Mouse (Mus musculus) heart, adult 8-10 months (tissue): ENCODE data around the gene Atp6v1c2. TPM values are rescaled to one million over a fixed set of nuclear protein-coding genes. Genes with fewer than 3 reads are reported as not detected.

Source experiments
- DNase-seq: peaks from one replicate; pipeline ENCODE4 v3.0.0; 2022; ENCODE audit warnings: low spot score
- total RNA-seq, 4 experiments: library from RNA; stranded (reverse); gene quantifications; 2 replicates each; pipeline ENCODE4 v1.2.4; 2022

The Atp6v1c2 gene
- total RNA-seq, result under 1 TPM in 1 of 4 experiments, not detected in 3; 0.29 TPM

DNA sequence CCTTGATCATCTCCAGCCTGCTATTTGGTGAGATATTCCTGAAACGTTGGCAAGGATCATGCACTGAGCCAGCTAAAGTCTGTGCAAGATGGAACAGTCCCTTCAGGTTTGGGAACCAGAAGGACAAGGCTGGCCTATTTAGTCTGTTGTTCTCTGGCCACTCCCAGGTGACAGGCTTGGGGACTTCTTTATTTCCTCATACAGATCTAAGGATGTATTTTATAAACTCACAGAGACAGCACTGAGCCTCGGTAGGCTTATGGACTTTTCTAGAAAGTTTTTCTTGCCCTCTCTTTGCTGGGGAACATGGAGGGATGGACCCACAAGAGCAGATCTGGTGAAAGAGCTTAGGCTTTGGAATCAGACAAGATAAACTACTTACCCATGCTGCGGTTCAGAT lies at the start of gene Atp6v1c2:
Atp6v1c2 (minus strand) TSS at position 101 of the 400 bp plus-strand sequence.
- DNase-seq, result no peak

DNA sequence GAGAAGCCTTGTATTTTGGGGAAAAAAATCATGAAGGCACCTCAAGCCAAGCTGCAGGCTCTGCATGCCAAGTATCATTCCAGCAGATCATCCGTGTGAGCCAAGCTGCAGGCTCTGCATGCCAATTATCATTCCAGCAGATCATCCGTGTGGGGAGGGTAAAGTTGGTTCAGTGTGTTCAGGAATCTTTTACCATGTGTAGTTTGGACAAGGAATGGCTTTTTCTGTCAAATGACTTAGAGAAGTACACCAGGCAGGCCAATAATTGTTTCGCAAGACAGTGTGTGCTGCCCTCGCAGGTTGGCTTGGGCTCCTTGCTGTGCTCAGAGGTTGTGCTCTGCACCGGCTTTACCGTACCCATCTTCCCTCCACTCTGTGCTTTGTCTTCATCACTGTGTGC lies 47.4 kb upstream of the Atp6v1c2 start:
- no peak for DNase-seq

DNA sequence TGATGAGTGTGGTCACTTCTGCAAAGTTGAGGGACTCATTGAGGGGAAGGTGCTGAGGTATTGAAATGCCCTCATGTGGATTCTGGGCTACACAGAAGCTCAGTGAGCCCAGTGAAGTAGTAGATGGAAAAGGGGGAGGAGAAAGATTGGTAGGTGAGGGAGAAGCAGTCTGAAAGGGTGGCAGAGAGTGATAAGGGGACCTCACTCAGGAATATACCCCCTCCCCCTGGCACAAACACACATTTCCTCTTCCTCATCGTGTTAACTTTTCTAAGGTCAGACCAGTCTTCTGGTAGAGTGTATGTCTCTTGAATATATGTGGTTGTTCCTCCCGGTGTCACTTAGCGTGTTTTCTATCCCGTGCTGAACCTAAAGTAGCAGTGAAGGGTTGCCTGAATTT lies 46.1 kb upstream of the Atp6v1c2 start:
- no peak for DNase-seq

DNA sequence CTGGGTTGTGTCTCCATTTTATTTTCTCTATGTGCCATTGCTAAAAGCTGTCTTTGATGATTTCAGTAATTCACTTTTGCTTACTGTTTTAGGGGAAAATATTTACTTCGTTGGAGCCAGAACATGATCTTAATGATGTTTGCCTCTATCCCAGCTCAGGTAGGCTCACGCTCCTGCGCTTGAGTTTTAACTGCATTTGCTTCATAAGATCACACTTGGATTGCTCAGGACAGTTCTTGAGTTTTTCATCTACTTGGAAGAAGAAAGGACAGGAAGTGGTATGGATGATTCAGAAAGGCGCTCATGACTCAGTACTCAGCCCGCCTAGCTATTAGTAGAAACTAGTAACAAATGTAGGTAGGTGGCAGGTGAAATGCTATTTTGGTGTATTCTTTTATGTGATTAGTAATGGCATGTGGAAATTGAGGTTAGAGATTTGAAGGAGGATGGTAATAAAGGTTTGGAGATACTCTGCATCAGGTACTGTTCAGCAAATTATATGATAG lies 44.4 kb upstream of the Atp6v1c2 start:
- DNase-seq, result no peak

DNA sequence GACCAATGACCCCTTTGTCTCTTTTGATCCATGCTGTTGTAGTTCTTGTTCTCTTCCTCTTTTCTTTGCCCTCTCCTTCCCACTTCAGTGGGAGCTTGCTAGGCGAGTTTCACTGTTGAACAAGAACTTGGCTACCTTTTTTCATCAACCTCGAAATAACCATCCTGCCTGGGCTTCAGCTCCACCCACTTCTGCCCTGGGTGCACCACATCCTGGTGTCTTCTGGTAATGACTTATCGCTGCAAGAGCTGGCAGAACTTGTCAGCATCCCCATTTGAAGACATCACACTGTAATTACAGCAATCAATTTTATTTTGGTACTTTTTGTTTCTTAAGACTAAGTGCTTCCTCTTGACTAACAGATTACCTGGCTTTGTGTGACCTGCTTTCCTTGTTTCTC lies 43.5 kb upstream of the Atp6v1c2 start:
- DNase-seq, result no peak

DNA sequence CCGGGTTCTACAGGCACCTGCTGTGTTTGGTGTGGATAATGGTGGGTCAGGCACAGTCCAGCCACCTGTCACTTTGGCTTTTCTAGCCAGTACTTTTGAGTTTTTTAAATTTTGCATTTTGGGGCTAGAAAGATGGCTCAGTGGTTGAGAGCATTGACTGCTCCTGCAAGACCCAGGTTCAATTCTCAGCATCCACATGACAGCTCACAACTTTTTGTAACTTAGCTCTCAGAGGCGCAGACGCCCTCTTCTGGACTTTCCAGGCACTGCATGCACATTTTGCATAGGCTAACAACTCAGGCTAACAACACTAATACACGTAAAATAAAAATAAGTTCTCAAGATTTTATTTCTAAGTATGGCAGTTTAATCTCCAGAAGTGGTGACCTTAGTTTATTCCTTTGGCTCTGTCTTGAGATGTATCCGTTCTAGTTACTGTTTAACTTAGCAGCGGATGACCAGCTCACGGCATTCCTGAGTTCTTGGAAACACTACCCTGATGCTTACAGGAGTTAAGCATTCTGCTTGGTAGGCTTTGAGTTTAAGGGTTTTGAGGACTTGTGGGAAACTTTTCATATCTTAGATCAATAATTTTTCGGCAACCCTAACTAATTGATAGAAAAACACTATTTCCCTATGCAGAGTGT lies 42.6 kb upstream of the Atp6v1c2 start:
- DNase-seq, result no peak

DNA sequence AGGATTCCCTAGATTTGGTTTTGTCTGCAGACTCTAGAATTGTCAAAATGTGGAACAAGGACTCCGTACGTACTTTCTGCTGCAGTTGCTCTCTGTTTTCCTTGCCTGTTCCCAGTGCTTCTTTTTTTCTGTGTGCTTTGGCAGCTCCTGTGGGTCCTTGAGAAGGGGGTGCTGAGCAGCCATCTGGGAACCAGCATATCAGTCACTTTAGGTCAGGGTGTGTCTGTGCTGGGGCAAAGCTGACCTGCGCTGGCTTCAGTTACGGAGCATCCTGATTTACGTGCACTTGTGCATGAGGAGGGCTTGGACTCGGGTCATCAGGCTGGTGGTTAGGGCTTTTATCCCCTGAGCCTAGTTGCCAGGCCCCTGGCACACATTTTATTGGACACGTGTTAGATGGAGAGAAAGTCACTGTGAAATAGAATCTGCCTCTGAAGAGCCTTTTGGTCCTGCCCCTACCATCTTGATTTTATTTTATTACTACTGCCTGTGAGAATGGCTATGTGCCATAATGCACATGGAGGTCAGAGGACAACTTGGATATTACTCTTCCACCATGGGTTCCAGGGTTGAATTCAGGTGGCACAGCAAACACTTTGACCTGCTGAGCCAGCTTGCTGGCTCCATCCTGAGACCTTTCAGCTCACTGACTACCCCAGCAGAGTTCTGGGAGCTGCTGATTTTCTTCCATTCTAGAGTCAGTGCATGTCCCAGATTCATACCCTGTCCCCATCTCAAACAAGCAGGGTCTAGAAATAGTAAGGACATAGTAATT lies 40.6 kb upstream of the Atp6v1c2 start:
- no peak for DNase-seq

DNA sequence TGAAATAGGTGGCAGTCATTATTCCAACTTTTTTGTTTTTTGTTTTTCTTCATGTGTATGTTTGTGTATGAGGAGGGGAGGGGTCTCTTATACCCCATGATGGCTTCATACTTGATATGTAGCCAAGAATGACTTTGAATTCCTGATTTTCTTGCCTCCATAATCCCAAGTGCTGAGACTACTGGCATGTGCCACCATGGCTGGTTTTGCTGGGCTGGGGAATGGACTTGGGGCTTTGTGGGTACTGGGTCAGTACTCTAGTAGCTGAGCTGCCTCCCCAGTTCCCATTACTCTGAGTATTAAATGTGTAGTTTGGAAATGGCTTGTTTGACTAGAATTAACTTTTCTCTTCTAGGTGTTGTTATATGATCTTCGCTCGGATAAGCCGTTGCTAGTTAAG lies 40.0 kb upstream of the Atp6v1c2 start:
- no peak for DNase-seq

DNA sequence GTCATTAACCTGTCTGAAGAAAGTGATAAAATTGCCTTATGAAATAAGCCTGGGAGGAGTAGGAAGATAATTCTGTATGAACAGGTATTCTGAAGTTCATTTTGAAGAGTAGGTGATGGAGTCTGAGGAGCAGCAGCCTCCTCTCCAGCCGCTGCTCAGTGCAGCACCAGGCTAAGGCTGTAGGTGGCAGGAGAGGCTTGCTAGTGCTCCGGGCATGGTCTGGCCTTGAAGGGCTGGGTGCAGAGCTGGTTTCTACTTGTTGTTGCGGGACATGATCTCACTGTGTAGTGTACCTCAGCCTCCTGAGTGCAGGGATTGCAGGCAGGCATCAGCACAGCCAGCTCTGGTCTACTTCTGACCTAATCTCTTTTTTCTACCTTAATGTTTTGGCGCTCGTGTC lies 37.8 kb upstream of the Atp6v1c2 start:
- DNase-seq, result peak; percentile 24

DNA sequence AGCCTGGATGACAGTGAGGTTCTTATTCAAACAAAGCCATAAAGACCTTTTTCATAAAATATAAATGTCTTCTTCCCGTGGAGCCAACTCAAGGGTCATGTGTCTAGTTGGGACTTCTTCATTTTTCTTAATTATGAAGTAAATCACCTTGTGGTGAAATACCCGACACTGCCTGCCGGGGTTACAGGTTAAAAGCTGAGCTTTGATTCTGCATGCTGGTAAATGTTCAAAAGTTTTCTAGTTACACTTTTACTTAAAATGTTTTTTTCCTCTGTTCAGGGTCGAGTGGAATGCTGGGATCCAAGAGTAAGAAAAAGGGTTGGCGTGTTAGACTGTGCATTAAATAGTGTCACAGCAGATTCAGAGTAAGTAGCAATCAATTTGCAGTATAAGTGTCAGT lies 33.2 kb upstream of the Atp6v1c2 start:
- no peak for DNase-seq

DNA sequence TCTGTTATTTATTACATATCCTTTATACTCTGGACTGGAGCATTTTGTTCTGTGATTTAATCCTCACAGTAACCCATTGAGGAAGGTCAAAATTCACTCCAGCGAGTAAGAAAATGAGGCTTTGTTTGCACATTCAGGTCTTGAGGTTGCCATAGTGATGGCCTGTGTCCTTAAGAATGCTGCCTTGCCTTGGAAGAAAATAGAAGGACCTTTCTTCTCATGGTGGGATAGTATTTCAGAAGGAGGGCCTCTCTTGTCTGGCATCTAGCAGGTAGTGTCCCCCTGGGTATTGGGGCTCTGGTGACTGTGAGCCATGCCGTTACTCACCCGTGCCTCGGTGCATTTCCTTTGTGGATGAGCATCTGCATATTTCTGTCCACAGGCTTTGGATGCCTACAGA lies 31.5 kb upstream of the Atp6v1c2 start:
- no peak for DNase-seq

DNA sequence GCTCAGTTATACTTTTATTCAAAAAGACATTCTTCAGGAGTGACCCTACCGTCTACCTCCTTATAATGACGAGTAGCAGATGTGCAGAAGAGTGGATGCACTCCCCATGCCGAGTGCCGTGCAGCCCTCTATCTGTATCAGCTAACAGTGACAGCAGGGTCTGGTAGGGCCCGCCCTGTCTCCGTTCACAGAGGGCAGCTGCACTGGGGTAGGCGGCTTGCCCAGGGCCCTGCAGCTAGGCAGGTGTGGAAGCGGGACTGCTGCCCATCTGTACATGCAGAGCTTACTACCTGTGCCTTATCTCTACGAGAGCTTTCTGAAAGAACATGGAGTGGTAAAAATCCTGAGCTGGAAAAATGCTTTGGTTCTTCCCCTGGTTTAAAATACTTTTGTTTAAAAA lies 30.9 kb upstream of the Atp6v1c2 start:
- no peak for DNase-seq

DNA sequence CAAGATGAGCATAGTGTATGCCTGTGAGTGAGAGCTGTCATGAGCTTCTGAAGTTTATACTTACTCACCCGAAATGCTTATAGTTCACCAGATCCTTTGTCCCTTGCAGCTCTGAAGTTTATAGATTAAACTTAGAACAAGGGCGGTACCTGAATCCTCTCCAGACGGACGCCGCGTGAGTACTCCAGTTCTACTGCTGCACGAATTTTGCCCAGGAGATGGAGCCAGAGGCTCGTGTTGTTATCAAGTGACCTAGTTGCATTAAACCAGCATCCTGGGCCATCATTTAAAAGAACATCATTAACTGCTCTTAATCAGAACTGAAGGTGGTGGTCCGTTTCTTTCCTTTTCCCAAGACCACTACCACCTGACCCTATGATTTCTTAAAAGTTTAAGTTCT lies 29.8 kb upstream of the Atp6v1c2 start:
- DNase-seq, result peak; percentile 11

DNA sequence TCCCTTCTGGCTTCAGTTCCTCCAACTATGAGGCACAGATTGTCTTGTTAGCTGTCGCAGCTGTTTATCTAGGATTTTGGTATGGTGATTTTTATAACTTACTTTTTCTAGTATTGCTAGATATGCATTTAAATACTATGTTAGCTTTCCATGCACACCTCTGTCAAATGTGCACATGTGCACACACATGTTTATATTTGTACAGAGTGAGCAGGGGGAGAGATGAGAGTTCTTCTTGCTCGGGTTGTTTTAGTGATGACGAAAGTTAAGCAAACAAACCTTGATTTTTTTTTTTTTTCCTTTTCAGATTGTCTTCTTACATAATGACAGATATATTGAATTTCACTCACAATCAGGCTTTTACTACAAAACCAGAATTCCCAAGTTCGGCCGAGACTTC lies 28.6 kb upstream of the Atp6v1c2 start:
- DNase-seq, result no peak

DNA sequence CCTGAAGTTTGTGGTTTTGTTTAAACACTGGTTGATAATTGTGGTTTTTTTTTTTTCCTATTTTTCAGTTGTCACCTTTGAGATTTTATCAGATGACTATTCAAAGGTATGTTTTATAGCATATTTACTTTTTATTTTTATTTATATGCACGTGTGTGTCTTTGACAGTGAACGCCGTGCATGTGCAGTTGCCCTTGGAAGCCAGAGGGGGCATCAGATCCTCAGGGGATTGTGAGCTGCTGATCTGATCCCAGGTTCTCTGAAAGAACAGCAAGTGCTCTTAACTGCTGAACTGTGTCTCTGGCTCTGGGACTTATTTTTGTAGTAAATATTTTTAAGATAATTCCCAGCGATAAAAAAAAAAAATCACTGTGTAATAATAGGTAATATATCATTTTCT lies 27.7 kb upstream of the Atp6v1c2 start:
- no peak for DNase-seq

DNA sequence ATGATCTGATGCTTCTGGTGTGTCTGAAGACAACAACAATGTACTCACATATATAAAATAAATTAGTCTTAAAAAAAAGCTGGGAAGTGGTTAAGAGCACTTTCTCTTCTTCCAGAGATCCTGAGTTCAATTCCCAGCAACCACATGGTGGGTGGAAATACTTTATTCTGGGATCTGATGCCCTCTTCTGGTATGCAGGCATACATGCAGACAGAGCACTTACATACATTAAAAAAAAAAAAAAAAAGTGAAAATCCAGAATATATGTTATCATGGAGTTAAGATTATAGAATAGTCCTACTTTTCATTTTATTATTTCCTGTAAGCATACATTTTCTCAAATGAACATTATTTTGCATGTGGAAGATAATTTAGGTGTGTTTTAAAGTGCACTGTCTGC lies 20.9 kb upstream of the Atp6v1c2 start:
- DNase-seq, result no peak

DNA sequence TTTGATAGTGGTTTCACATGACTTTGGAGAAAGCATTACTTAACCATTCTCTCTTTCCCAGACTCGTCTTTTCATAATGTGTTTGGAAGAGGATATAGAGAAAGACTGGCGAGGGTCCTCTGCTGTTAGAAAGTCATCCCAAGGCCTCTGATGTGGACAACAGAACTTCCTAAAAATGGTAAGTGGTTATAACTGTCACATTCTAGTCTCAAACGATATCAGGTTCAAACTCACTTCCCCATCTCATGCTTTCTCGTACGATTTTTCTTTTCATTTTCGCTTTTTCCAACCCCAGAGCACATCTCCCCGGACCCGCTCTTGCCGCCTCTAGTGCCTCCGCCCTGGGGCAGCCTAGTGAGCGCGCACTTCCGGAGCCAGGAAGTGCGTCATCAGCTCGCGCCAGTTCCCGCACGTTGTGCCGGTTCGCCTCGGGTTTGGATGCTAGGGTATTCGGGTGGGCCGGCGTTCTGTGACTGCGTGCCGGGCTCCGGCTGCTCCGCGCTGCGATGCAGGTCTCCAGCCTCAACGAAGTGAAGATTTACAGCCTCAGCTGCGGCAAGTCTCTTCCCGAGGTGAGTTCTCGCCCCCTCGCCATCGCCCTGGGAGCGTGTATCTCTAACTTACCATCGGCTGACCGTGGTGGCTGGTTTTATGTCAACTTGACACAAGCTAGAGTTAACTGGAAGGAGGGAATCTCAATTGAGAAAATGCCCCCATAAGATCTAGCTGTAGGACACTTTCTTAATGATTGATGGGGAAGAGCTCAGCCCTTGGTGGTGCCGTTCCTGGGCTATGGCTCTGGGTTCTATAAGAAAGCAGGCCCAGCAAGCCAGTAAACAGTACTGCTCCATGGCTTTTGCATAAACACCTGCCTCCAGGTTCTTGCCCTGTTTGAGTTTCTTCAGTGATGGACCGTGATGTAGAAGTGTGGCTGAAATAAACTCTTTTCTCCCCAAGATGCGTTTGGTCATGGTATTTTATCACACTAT lies 19.2 kb upstream of the Atp6v1c2 start, which contains the start of gene Nol10:
Nol10 (plus strand) TSS at position 411 of the 989 bp plus-strand sequence.
- peak; percentile 84 for DNase-seq

DNA sequence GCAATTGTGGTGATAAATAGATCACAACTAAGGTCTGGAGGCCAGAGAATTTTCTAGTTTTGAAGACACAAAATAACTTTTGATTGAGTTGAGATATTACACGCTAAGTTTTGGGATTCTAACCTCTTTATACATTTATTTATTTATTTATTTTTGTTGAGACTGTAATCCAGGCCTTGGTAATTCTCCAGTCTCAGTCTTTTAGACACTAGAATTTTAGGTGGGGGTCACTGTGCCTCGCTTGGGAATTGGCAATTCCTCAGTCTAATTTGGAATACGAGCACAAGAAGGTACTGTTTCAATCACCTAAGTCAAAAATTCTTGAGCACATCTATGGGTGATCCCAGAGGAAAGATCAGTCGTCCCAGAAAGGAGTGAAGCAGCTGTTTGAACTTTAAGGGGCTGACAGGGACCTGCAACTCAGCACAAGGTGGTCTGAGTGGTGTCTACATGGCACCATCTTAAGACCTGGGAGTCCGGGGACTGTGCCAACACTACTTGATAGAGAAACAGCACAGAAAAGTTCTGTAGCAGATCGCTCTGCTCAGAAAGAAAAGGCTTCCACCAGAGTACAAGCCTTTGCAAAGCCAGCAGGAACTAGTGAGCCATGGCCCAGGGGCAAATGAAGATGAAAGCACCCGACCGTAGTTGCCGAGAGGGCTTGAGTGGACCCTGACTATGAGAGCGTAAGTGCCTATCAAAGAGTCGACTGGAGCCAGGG lies 18.3 kb upstream of the Atp6v1c2 start:
- DNase-seq, result peak; percentile 6

DNA sequence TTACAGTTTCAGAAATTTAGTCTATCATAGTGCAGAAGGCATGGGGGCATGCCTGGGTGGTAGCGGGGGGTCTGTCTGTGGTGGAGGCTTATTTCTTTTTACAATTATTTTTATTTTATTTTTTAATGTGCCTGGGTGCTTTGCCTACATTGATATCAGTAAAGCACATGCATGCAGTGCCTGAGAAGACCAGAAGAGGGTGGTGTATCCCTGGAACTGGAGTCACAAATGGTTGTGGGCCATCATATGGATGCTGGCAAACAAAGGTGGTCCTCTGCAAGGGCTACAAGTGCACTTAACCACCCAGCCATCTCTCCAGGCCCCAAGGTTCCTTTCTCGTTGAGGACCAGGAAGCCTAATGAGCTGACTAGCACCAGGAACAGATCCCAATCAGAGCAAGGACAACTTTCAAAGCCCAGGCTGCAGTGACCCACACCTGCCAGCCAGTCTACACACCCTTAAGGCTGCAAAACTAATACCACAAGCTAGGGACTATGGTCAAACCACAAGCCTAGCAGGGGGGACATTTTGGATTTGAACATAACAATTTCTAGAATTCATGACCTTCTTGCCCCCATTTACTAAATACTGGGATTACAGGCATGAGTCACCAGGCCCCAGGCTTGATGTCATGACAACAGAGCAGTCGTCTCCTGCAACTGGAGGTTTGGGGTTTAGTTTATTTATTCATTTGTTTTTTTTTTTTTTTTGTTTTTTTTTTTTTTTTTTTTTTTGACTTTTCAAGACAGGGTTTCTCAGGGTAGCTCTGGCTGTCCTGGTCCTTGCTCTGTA lies 10.2 kb upstream of the Atp6v1c2 start:
- no peak for DNase-seq

DNA sequence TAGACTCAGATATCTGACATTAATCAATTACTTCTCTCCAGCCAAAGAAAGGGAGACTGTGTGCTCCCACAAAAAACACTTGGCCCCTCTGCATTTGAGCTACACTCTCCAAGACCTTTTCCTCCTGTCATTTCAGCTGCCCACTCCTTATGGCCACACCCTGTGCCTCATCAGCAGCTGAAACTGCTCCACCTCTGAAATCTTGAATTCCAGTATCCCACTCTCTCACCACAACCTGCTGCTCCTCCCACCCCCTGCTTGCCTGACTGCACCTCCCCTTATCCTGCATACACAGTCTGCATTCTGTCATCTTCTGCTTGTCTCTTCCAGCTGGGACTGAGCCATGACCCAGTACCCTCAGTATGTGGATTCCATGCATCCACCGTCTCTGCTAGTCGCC lies 9.2 kb upstream of the Atp6v1c2 start:
- no peak for DNase-seq
